Mouse (Mus musculus): ENCODE results near the gene Thsd7a. TPM values are rescaled to one million over a fixed set of nuclear protein-coding genes. Genes with fewer than 3 reads are reported as not detected.

Thsd7a gene
- total RNA-seq, 4 experiments from 2014 or later: 11.0 to 14.5 (median 11.5) TPM

DNA sequence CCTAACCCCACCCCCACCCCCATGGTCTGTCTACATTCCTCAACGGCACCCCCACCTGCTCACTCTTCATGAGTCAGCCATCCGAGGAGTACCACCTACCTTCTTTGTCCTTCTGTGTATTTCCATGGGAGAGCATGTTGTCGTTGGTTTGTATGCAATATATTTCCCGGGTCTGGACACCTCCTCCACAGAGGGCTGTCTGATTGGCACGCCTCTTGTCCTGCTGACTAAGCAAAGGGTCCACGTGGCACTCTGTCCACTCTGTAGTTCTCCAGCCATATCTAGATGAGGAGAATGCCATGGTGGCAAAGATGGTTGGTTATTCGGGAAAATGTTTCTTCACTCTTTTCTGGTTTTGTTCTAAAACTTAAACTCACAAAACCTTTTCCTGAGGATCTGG lies 248.3 kb downstream of the Thsd7a start:
- DNase-seq: no peak

DNA sequence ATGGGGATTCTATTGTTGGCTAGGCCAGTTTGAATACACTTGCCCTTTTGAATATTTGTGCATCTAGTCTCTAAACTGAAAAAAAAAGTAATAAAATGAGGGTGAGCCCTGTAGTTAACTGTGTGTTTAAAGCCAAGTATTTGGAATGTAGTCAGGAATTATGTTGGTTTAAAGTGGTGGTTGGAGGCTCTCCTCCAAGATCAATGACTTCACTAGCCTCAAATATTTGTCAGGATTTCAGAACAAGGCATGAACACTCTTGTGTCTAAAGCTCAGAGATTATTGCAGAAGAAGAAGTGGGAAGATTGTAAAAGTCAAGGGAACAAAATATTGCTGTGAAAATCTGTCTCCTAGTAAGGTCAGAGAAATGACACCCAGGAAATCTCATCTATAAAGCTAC lies 249.3 kb downstream of the Thsd7a start:
- DNase-seq: no peak

GRCm38 (mm10) chr6:12493571-12493970 lies 255.6 kb downstream of the Thsd7a start:
- DNase-seq: no peak

DNA sequence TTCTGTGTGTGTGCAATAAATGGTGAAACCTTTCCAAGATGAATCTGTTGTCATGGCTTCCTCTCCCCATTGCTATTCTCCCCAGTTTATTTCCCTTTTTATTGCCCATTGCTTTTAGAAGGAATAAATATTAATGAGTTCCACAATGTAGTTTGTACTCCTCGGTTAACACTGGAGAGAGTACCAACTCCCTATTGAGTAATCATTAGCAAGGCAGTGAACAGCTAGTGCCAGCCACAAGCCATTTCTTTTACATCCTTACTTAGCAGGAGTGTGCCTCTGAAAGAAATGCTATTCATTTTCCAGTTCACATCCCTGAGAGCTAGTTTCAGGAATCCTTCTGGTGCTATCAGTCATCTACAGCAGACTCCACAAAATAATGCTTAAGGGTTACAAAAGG lies 260.3 kb downstream of the Thsd7a start:
- no peak for DNase-seq

DNA sequence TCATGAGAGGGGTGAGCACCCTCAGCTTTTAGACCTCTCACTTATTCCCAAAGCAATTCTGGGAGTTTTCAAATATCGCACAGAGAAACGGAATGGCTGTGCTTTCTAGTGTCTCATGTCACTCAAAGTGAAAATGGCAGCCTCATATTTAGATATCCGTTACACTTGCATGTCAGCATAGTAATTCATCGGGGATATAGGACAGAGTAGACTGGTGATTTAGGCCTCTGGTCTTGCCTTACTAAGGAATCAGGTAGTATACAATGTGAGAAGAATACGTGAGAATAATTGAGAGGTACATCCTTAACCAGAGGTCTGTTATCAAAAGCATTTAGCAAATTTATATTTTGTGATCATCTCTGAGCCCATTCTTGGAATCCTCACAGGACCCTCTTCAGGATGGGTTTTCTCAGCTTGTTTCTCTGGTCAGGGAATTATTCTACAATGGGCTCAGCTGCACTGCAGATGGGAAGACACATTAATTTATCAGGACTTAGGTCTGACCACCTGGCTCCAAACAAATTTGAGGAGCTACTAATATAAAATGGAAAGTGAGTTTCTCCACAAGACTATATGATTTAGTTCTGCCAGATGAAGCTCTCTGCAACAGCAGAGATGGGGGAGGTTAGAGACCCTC lies 267.6 kb downstream of the Thsd7a start:
- no peak for DNase-seq

DNA sequence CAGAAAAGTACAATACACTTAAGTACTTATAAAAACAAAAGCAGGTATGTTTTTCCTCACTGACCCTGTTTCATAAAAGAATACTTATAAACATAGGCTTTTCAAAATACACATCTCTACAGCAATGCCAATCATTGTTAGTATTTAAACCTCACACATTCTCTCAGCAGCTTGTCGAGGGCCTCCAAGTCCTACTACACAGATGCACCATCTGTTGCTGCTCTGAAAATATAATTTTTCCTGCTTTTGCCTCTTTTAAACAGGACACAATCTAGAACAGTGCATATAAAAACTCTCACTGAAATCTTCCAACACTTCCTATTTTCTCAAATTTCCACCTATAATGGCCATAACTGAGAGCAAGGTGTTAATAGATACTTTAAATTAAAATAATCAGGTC lies 270.9 kb downstream of the Thsd7a start:
- DNase-seq: no peak

DNA sequence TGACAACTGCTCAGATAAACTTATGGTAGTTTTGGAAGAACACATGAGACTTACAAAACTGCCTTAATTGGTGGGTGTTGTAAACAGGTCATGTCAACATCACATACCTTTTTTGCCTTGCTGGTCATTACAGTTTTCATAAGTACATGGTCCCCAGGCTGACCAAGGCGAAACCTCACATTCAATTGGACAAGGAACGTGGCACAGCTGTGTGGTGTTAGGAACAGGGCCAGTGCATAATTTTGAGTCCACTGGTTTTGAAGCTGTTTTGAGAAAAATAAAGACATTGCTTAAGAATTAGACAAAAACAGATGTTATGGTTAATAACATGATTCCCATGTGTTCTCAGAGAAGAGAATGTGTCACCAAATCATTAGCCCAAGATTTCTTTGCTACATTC lies 278.3 kb downstream of the Thsd7a start:
- no peak for DNase-seq

DNA sequence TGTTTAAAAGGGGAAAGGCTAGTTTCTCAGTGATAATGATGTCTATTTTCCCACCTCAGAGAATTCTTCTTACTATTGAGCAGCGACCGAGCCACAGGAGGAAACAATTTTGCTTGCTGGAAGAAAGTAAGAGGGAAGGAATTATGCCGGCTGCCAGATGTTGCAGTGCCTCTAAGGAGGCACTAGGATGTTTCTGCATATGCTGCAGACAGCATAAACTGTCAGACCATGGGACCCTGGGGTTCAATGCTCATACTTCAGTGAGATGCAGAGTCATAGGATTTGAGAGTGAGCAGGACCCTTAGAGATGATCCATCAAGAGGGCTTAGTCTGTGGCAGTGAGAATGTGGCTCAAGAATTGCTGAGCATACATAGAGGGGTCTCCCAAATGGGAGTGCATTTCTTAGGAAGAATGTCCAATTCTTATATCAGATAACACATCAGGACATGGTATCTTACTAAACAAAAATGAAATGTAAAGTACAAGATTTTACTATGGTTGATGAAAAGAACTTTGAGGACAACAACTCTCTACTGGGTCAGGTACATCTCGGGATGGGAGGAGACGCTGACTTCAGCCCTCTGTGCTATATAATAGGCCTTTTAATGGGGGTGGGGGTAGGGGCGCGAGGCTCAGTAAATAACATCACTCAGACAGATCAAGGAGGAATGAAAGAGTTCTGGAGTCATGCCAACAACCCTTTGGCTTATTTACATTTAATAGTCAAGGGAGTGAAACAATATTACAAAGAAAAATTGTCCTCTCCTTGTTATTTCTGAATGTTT lies 281.7 kb downstream of the Thsd7a start:
- DNase-seq: no peak

DNA sequence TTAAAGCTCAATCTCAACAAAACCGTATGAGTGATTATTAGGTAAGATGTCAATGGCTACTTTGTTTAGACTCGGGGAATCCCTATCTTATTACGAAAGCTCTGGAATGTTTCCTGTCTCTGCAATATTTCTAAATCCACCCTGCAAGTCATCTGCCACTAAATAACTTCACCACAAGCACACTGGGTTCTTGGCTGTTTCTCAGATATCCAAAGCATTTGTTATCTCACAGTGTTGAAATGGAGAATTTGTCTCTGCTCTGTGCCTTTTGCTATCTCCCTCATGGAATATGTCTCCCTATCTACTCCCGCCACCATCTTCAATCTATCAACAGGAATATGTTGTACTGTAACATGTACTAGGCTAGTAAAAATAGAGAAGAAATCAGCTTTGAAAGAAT lies 290.4 kb downstream of the Thsd7a start:
- no peak for DNase-seq

DNA sequence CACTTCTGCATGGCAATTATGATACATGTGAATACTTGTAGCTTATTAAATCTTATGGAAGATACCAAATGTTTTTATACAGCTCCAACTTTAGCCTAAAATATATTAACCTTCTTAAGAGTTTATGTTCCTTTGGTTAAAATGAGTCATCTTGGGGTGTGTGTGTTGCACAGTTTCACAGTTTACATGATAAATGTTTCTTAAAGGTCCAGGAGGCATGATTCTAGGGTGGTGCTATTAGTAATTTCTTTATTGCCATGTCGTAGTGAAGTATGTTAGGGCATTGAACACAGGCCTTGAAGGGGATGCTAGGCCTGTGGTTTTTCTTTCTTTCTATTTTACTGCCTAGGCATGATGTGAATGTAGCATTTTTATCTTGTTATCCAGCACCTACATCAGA lies 291.8 kb downstream of the Thsd7a start:
- no peak for DNase-seq

- no peak for DNase-seq
Measured at GRCm38 (mm10) chr6:12454876-12455485, 294.2 kb downstream of the Thsd7a start.

DNA sequence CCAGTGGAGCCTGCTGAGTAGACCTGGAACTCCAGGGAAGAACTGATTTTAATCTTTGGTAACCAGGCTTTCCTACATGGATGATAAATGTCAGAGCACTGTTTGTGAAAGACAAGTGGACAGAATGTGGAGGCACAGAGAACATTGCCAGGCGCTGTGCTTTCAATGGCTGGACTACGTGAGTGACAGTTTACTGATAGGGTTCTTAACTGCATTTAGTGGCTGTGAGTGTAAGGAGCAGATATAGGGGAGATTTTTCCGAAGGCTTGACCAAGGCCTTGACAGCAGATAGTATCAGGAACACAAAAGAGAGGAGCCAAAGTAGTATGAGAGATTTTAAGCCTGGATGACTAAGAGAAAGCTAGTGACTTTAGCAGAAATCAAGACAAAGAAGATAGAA lies 295.1 kb downstream of the Thsd7a start:
- no peak for DNase-seq

- peak; percentile 80 for DNase-seq
Measured at GRCm38 (mm10) chr6:12448851-12449250, 300.4 kb downstream of the Thsd7a start.

DNA sequence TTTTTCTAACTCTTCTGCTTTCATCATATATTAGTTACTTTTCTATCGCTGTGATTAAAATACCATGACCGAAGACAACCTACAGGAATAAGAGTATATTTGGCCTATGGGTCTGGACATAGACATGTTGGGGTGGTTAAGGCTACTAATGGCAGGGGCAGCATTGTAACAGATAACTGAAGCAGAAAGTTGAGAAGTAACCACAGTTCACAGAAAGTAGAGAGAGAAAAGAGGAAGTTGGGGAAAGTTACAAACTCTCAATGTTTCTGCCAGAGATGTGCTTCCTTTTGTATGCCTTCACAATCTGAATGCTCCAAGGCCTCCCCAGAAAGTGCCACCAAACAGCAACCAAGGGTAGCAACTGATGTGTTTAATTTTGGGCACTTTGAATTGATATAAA lies 303.7 kb downstream of the Thsd7a start:
- no peak for DNase-seq

DNA sequence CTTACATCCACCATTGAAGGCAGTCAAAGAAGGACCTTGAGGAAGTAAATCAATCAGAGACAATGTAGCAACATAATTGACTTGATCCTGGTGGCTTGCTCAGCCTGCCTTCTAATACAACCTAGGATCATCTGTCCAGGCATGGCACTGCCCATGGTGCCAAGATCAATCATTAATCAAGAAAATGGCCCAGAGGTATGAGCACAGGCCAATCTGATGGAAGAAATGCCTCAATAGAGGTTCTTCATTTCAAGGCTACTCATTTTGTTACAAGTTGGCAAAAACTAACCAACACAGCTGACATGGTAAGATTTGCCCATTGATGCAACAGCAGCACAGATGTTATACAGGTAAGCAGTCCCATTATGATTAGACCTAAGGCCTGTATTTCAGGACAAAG lies 309.6 kb downstream of the Thsd7a start:
- DNase-seq: no peak

GRCm38 (mm10) chr6:12419070-12419469 lies 330.1 kb downstream of the Thsd7a start:
- no peak for DNase-seq

GRCm38 (mm10) chr6:12416976-12417375 lies 332.2 kb downstream of the Thsd7a start:
- no peak for DNase-seq

DNA sequence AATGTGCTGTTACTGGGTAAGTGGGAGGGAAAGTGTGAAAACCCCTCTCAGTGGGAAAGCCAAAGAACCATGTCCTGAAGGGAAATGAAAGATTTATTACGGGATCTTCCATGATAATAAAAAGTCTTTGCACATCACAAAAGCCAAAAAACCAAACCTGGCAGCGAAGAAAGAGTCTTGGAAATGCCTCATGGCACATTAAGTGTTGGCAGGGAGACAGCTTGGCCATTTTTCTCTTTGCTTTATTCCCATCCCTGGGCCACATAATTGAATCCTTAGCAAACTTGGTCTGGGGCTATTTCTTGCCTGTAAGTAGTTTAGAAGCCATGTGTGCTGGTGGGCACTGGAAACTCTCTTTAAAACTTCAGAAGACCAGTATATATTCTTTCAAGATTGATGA lies 344.8 kb downstream of the Thsd7a start:
- DNase-seq: no peak

- DNase-seq: no peak
Measured at GRCm38 (mm10) chr6:12402996-12403395, 346.2 kb downstream of the Thsd7a start.

DNA sequence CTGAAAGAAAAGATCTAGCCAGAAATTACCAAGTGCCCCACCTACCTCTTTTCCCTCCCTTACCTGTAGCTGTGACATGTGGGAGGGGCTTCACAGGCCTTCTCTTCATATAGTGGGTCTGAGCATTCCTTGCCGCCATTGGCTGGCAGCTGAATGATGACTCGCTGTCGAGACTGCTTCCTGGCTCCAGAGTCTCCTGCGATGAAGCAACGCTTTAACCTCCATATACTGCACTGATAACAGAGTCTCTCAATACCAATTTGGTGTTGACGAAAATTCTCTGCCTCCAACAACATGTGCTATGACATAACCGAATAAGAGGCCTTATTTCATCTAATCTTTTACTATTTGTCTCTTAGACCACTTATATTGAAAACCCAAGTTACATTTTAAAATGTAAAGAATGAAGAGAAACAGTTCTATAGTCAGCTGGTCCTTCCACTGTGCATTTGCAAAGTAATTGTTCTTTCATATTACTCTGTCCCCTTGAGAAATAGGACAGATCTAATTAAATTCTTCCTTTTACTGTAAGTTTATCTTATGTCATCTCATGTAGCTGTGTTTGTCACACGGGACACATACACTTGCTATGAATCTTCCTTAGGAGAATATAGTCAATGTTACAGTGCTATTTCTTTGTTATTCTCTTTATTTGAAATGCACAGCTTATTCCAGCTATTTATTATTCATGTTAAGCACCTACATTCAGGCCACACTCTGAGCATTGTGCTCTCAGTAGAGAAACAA lies 351.3 kb downstream of the Thsd7a start:
- no peak for DNase-seq

GRCm38 (mm10) chr6:12393574-12394380 lies 355.4 kb downstream of the Thsd7a start:
- DNase-seq: peak; percentile 31

DNA sequence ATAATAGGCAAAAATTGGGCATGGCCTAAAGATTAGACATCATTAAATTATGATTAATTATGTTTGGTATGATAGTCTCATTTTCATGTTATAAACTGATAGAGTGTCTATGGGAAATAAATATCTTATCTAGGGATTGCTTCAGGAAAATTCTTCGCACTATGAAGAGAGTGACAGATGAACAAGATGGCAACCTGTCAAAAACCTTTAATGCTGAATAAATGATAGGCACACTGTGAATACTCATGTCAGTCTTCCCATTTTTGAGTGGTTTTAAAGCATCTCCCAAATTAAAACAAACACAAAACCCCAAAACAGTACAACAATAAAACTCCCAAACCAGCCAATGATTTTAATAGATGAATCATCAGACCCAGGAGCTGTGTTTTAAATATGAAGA lies 362.5 kb downstream of the Thsd7a start:
- DNase-seq: no peak

Data from adrenal gland, adult 8-10 months (tissue).